Mouse (Mus musculus): ENCODE data around the gene Pkn3.

- TF ChIP-seq POLR2A (IDR thresholded peaks at IDR 0.05; ENCODE audit: control insufficient read depth, extremely low read depth, insufficient read depth, low read length, poor library complexity) (no peak), CTCF (IDR thresholded peaks at IDR 0.05; ENCODE audit: borderline replicate concordance, control insufficient read depth, extremely low read depth, insufficient read depth, low read length, poor library complexity) (no peak)
Measured at GRCm38 (mm10) chr2:30064298-30064697, 13.2 kb upstream of the Pkn3 start.

Data from thymus, adult 2 months (tissue).